Mouse (Mus musculus) olfactory bulb, adult 2 months (tissue): Measurements from ENCODE around the gene Amn1.

Experiments used
- CTCF ChIP-seq: fragments of 200-500 bp; IDR thresholded peaks from 2 replicates; pipeline ENCODE4 v1.5.1; 2012; ENCODE audit warnings: low read depth, mild to moderate bottlenecking, low read length, moderate library complexity; ENCODE audit not compliant: insufficient read depth
- POLR2A ChIP-seq: fragments of 200-500 bp; IDR thresholded peaks from 2 replicates; pipeline ENCODE4 v1.6.1; 2012; ENCODE audit warnings: mild to moderate bottlenecking, low read depth, low read length, moderate library complexity; ENCODE audit not compliant: insufficient read depth

- TF ChIP-seq CTCF (no peak), POLR2A (no peak)
Observed at GRCm38 (mm10) chr6:149145143-149145542, 43.4 kb downstream of the Amn1 start.
